Mouse (Mus musculus) spleen, embryonic (tissue): ENCODE measurements around the gene Atp6v0d1.

ENCODE experiments used
- CTCF ChIA-PET: fragments of 350-600 bp; sonication (Branson Sonifier 250); formaldehyde crosslinking; loops from one replicate; lab custom pipeline; 2022; lab: Charles Lee

Gene Atp6v0d1

DNA sequence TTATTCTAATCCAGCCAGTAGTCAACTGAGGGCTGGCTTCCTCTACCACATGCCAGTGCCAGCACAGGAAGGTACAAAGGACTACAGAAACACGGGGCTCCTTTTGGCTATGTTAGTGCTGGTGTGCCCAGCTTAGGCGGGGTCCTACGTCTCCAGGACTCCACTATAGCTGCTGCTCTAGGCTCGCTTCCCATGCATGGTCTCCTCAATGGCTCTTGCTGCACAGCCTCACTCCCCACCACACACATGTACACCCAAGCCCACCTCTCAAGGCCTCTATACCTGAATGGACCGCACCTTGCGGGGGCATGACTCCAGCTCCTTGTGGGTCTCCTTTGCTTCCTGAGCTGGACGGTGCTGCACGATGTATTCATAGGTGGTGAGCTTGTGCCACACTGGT is 90.1 kb downstream of the Atp6v0d1 start:
- CTCF ChIA-PET: no interaction called here

- CTCF ChIA-PET: no interaction called here
Measured at GRCm38 (mm10) chr8:105475254-105475653, 90.6 kb downstream of the Atp6v0d1 start.

DNA sequence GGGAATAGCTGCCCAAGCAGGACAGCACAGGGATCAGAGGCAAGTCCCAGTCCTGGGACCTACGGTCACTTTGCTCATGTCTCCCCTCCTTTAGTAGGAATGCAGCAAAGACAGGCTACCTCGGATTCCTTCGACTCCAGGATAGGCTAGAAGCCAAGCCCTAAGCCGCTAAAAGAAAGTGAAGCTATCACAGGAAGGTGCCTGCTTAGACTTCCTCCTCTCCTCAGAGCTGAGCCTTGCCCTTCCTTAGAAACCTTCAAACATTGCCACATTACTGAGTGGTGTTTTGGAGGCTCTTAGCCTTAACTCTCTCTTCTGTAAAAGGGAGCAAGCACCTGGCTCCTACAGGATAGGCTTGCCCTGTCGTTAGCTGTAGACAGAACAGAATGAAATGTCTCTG is 91.2 kb downstream of the Atp6v0d1 start:
- CTCF ChIA-PET: no interaction called here
